Mouse (Mus musculus) cerebellum, adult 2 months (tissue): Measurements from ENCODE around the gene Notch1.

Experiments
- CTCF ChIP-seq: fragments of 200-500 bp; IDR thresholded peaks from 2 replicates; pipeline ENCODE4 v1.5.1; 2011; ENCODE audit warnings: low read depth, mild to moderate bottlenecking, control low read depth, low read length, moderate library complexity, borderline replicate concordance; ENCODE audit not compliant: insufficient read depth
- POLR2A ChIP-seq: fragments of 200-500 bp; IDR thresholded peaks from 2 replicates; pipeline ENCODE4 v1.6.1; 2011; ENCODE audit warnings: low read length, control low read depth, borderline replicate concordance; ENCODE audit not compliant: insufficient read depth

- TF ChIP-seq POLR2A (no peak), CTCF (no peak)
Observed at GRCm38 (mm10) chr2:26475505-26476430, 40.7 kb downstream of the Notch1 start.
